Mouse (Mus musculus): ENCODE data around the gene Catsper4.

DNA sequence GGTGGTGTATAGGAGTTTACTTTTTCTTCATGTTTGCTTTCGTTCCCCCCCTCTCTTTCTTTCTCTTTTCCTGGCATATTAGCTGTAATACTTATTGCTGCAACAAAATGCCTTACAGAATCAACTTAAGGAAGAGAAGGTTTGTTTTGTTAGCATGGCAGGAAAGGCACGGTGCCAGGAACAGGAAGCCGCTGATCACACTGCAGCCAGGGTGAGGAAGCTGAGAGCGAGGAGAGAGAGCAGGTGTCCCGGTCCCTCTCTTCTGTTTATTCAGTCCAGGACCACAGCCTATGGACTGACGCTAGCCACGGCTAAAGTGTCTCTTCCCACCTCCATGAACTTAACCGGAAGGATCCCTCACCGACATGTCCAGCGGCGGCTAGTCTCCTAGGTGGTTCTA is 31.2 kb upstream of the Catsper4 start:
- no peak for TF ChIP-seq CTCF (IDR thresholded peaks at IDR 0.05; ENCODE audit: low read depth)
- no peak for TF ChIP-seq EP300 (optimal IDR thresholded peaks at IDR 0.05)

Measured in stomach, postnatal 0 days (tissue).